Mouse (Mus musculus) cerebellum, adult 9-10 months (tissue): ENCODE results near the gene Apmap.
A peak's percentile ranks its signal among the peaks of the same experiment; 100 is the strongest.
"Not testable (repeated sequence)": the region's sequence is repeated elsewhere in the genome, so short reads cannot be mapped to it uniquely, and the experiment has no call there.

Source experiments
- DNase-seq: peaks from one replicate; pipeline ENCODE4 v3.0.0; 2022

The Apmap gene

GRCm38 (mm10) chr2:150610097-150610496 is 1.7 kb upstream of the Apmap start:
- peak; percentile 5 for DNase-seq

- peak; percentile 86 for DNase-seq
Measured at GRCm38 (mm10) chr2:150608872-150609560, 649 bp upstream of the Apmap start.

GRCm38 (mm10) chr2:150607086-150607485 is 1.3 kb downstream of the Apmap start:
- peak; percentile 5 for DNase-seq

- no peak for DNase-seq
Measured at GRCm38 (mm10) chr2:150604802-150605201, 3.6 kb downstream of the Apmap start.

- peak; percentile 17 for DNase-seq
Measured at GRCm38 (mm10) chr2:150602166-150602565, 6.2 kb downstream of the Apmap start.

GRCm38 (mm10) chr2:150600263-150600662 is 8.1 kb downstream of the Apmap start:
- DNase-seq, result no peak

GRCm38 (mm10) chr2:150595411-150596190 is 12.8 kb downstream of the Apmap start:
- DNase-seq, result no peak

- no peak for DNase-seq
Measured at GRCm38 (mm10) chr2:150589076-150589475, 19.3 kb downstream of the Apmap start.

GRCm38 (mm10) chr2:150579628-150580027 is 28.7 kb downstream of the Apmap start:
- DNase-seq, result no peak

- DNase-seq, result no peak
Measured at GRCm38 (mm10) chr2:150578603-150579002, 29.8 kb downstream of the Apmap start.

GRCm38 (mm10) chr2:150576256-150576655 is 32.1 kb downstream of the Apmap start:
- DNase-seq, result no peak

- DNase-seq, result no peak
Measured at GRCm38 (mm10) chr2:150572463-150572862, 35.9 kb downstream of the Apmap start.

- DNase-seq, result no peak
Measured at GRCm38 (mm10) chr2:150570761-150571160, 37.6 kb downstream of the Apmap start.

GRCm38 (mm10) chr2:150569847-150570590 is 38.3 kb downstream of the Apmap start, which contains the start of gene Cst7:
Cst7 (plus strand) TSS chr2:150570415.
- DNase-seq, result no peak

- DNase-seq, result peak; percentile 47
Measured at GRCm38 (mm10) chr2:150567051-150567450, 41.3 kb downstream of the Apmap start.

GRCm38 (mm10) chr2:150558568-150558967 is 49.8 kb downstream of the Apmap start:
- no peak for DNase-seq

GRCm38 (mm10) chr2:150549576-150549975 is 58.8 kb downstream of the Apmap start:
- DNase-seq, result not testable (repeated sequence)
